Mouse (Mus musculus): ENCODE data around the gene Tigd3. TPM values are rescaled to one million over a fixed set of nuclear protein-coding genes. Genes with fewer than 3 reads are reported as not detected.

The Tigd3 gene
- total and polyA plus RNA-seq, 3 experiments = 0.90 to 2.0 (median 1.0) TPM

DNA sequence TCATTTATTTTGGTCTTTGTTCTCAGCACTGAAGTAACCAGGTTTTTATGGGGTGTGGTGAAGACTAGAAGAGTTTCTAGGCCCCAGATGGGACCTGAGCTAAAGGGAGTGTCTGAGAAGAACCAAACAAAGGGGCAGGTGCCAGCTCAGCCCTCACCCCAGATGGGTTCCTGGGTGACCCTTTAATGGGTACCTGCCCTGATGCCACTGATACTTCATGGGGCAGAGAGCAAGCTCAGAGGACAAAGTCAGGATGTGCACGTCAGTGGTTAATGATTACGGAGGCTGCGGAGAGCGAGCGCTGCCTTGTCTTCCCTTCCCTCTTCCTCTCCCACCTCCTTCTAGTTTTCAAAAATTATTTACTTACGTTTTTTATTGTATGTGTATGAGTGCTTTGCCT, 12.8 kb downstream of the Tigd3 start:
- no peak for TF ChIP-seq TAL1 (conservative IDR thresholded peaks at IDR 0.05; ENCODE audit: low read depth, low read length)
- TF ChIP-seq POLR2AphosphoS5 (IDR thresholded peaks at IDR 0.05; ENCODE audit: insufficient replicate concordance, low read depth, low read length) = no peak
- TF ChIP-seq GATA1 (IDR thresholded peaks at IDR 0.05; ENCODE audit: borderline replicate concordance, low read length) = no peak
- TF ChIP-seq CTCF (IDR thresholded peaks at IDR 0.05; ENCODE audit: low read depth, low read length) = no peak
- no peak for TF ChIP-seq GATA2 (IDR thresholded peaks at IDR 0.05; ENCODE audit: borderline replicate concordance, low read depth, low read length)
- Histone ChIP-seq H3K36me3 (replicated peaks) (no peaks in the 10 kb centered on the region), H3K4me1 (ENCODE audit: insufficient read depth, low read depth, low read length) (peaks cover 36% of the 10 kb centered on the region), H3K9me3 (replicated peaks) (no peaks in the 10 kb centered on the region), H3K27me3 (ENCODE audit: insufficient read depth, low read length) (peaks cover 2% of the 10 kb centered on the region; the same call in 1 of the 2 replicates), H3K4me3 (ENCODE audit: low read depth, low read length) (no peak overlapping the region)
- DNase-seq (ENCODE audit: low spot score) = no peak
- ATAC-seq (ENCODE audit: extremely low read depth, insufficient number of reproducible peaks, low FRiP score, poor library complexity, severe bottlenecking) = no peak

DNA sequence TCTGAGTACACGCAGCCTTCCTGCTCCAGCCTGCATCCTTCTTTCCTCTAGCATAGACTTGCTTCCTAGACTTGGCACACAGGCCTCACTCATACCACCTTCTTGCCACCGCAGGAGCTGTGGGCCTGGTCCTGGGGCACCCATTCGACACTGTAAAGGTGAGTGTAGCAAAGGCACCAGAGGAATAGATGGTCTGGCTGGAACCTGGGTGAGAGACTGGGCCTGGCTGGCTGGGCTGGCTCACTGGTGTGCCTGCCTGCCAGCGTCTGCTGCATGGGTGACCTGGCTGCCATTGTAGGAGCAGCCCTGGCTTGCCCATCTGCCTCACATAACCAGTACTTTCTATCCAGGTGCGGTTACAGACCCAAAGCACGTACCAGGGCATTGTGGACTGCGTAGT, 14.2 kb downstream of the Tigd3 start:
- peaks cover 47% of the 10 kb centered on the region for H3K4me1 ChIP-seq (ENCODE audit: insufficient read depth, low read depth, low read length)
- peaks cover 2% of the 10 kb centered on the region; the same call in 1 of the 2 replicates for H3K27me3 ChIP-seq (ENCODE audit: insufficient read depth, low read length)
- ATAC-seq (ENCODE audit: extremely low read depth, insufficient number of reproducible peaks, low FRiP score, poor library complexity, severe bottlenecking) (no peak), DNase-seq (ENCODE audit: low spot score) (no peak)
- TF ChIP-seq TAL1 (conservative IDR thresholded peaks at IDR 0.05; ENCODE audit: low read depth, low read length) (no peak), GATA1 (IDR thresholded peaks at IDR 0.05; ENCODE audit: borderline replicate concordance, low read length) (no peak), GATA2 (IDR thresholded peaks at IDR 0.05; ENCODE audit: borderline replicate concordance, low read depth, low read length) (no peak), CTCF (IDR thresholded peaks at IDR 0.05; ENCODE audit: low read depth, low read length) (no peak), POLR2AphosphoS5 (IDR thresholded peaks at IDR 0.05; ENCODE audit: insufficient replicate concordance, low read depth, low read length) (no peak)
- H3K9me3 ChIP-seq (replicated peaks) = no peaks in the 10 kb centered on the region
- H3K36me3 ChIP-seq (replicated peaks) = no peaks in the 10 kb centered on the region
- H3K4me3 ChIP-seq (ENCODE audit: low read depth, low read length) = no peak overlapping the region

DNA sequence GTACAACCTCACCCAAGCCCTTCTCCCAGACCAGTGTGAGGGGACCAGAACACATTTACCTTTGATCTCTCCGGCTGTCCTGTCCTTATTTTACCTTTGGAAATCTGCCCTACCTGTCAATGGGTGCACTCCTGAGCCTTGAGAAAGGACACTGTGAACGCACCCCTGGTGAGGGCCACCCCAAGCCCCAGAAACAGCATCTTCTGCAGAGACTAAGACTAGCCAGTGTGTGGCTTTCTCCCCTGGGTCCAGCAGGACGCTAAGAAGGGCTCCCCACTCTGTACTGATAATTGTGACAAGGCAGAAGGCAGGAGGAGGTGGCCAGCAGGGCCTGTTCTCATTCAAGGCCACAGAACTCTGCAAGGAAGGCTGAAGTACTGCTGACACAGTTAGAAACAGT, 15.0 kb downstream of the Tigd3 start:
- no peak for DNase-seq (ENCODE audit: low spot score)
- H3K27me3 ChIP-seq (ENCODE audit: insufficient read depth, low read length) = peaks cover 2% of the 10 kb centered on the region; the same call in 1 of the 2 replicates
- no peak for ATAC-seq (ENCODE audit: extremely low read depth, insufficient number of reproducible peaks, low FRiP score, poor library complexity, severe bottlenecking)
- no peak overlapping the region for H3K4me3 ChIP-seq (ENCODE audit: low read depth, low read length)
- peaks cover under 1% of the 10 kb centered on the region for H3K36me3 ChIP-seq (replicated peaks)
- H3K9me3 ChIP-seq (replicated peaks) = no peaks in the 10 kb centered on the region
- TF ChIP-seq CTCF (IDR thresholded peaks at IDR 0.05; ENCODE audit: low read depth, low read length) = no peak
- no peak for TF ChIP-seq POLR2AphosphoS5 (IDR thresholded peaks at IDR 0.05; ENCODE audit: insufficient replicate concordance, low read depth, low read length)
- TF ChIP-seq GATA1 (IDR thresholded peaks at IDR 0.05; ENCODE audit: borderline replicate concordance, low read length) = no peak
- TF ChIP-seq TAL1 (conservative IDR thresholded peaks at IDR 0.05; ENCODE audit: low read depth, low read length) = no peak
- TF ChIP-seq GATA2 (IDR thresholded peaks at IDR 0.05; ENCODE audit: borderline replicate concordance, low read depth, low read length) = no peak
- H3K4me1 ChIP-seq (ENCODE audit: insufficient read depth, low read depth, low read length) = peaks cover 47% of the 10 kb centered on the region

DNA sequence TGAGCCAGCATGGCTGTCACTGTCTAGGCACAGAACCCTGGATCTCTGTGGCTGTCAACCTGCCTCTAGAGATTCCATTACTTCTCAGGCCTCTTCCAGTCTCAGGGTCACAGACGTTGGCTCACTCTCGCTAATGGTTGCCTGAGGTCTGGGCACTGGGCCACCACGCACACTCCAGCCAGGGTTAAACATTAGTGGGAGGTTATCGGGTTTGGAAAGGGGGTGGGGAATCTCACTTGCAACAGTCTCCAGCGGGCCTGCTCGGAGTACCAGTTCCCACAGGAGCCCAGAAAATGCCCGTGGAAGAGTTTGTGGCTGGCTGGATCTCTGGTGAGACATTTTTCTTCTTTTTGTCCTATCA, 15.6 kb downstream of the Tigd3 start:
- H3K4me3 ChIP-seq (ENCODE audit: low read depth, low read length) = peak overlapping the region; percentile 1; the same call in 1 of the 2 replicates
- peaks cover 2% of the 10 kb centered on the region; the same call in 1 of the 2 replicates for H3K27me3 ChIP-seq (ENCODE audit: insufficient read depth, low read length)
- ATAC-seq (ENCODE audit: extremely low read depth, insufficient number of reproducible peaks, low FRiP score, poor library complexity, severe bottlenecking) (no peak), DNase-seq (ENCODE audit: low spot score) (no peak)
- no peaks in the 10 kb centered on the region for H3K9me3 ChIP-seq (replicated peaks)
- H3K4me1 ChIP-seq (ENCODE audit: insufficient read depth, low read depth, low read length) = peaks cover 47% of the 10 kb centered on the region
- peaks cover 6% of the 10 kb centered on the region for H3K36me3 ChIP-seq (replicated peaks)
- TF ChIP-seq TAL1 (conservative IDR thresholded peaks at IDR 0.05; ENCODE audit: low read depth, low read length) = no peak
- no peak; the same call in 1 of the 2 replicates for TF ChIP-seq CTCF (IDR thresholded peaks at IDR 0.05; ENCODE audit: low read depth, low read length)
- no peak for TF ChIP-seq GATA1 (IDR thresholded peaks at IDR 0.05; ENCODE audit: borderline replicate concordance, low read length)
- TF ChIP-seq GATA2 (IDR thresholded peaks at IDR 0.05; ENCODE audit: borderline replicate concordance, low read depth, low read length) = no peak
- no peak for TF ChIP-seq POLR2AphosphoS5 (IDR thresholded peaks at IDR 0.05; ENCODE audit: insufficient replicate concordance, low read depth, low read length)

DNA sequence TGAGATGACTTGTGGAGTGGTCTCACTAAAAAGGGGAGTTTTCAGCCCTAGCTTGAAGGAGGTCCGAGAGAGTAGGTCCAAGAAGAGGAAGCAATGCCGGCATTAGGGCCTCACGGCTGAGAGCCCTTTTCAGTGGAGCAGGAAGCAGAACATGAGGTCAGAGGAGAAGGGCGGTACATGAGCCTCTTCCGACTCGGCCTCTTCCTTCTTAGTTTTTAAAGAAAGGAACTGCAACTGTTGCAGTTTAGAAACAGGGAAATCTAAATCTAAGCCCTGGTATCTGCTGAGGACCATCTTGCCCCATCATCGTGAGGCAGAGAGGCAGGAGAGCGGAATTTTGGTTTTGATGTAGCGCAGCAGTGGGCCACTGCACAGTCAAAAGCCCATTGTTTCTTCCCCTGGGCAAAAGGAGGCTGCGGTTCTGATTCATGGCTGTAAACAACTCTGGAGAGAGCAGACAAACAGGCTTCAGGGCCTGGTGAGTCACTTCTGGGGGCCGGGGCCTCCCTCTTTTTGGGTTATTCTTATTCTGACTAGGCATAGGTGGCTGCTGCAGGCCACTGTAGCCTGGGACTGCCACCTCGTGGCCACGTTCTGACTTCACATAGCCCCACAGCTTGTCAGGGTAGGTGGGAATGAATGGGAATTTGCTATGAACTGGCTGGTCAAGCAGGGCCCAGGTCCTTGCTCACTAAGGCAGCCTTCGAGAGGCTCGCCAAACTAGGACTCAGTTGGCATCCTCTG, 16.2 kb downstream of the Tigd3 start, which contains the start of gene Slc25a45:
Slc25a45 (plus strand) TSS at position 191 of the 744 bp plus-strand sequence.
- peaks cover 53% of the 10 kb centered on the region for H3K4me1 ChIP-seq (ENCODE audit: insufficient read depth, low read depth, low read length)
- H3K4me3 ChIP-seq (ENCODE audit: low read depth, low read length) = peak within 1 kb of the TSS; percentile 1; the same call in 1 of the 2 replicates
- TF ChIP-seq GATA2 (IDR thresholded peaks at IDR 0.05; ENCODE audit: borderline replicate concordance, low read depth, low read length) = no peak
- peak; percentile 41 for TF ChIP-seq CTCF (IDR thresholded peaks at IDR 0.05; ENCODE audit: low read depth, low read length)
- no peak for TF ChIP-seq GATA1 (IDR thresholded peaks at IDR 0.05; ENCODE audit: borderline replicate concordance, low read length)
- no peak for TF ChIP-seq POLR2AphosphoS5 (IDR thresholded peaks at IDR 0.05; ENCODE audit: insufficient replicate concordance, low read depth, low read length)
- no peak for TF ChIP-seq TAL1 (conservative IDR thresholded peaks at IDR 0.05; ENCODE audit: low read depth, low read length)
- peaks cover 11% of the 10 kb centered on the region for H3K36me3 ChIP-seq (replicated peaks)
- ATAC-seq (ENCODE audit: extremely low read depth, insufficient number of reproducible peaks, low FRiP score, poor library complexity, severe bottlenecking) (peak; percentile 57), DNase-seq (ENCODE audit: low spot score) (peak; percentile 64)
- H3K27me3 ChIP-seq (ENCODE audit: insufficient read depth, low read length) = peaks cover 2% of the 10 kb centered on the region; the same call in 1 of the 2 replicates
- H3K9me3 ChIP-seq (replicated peaks) = no peaks in the 10 kb centered on the region

DNA sequence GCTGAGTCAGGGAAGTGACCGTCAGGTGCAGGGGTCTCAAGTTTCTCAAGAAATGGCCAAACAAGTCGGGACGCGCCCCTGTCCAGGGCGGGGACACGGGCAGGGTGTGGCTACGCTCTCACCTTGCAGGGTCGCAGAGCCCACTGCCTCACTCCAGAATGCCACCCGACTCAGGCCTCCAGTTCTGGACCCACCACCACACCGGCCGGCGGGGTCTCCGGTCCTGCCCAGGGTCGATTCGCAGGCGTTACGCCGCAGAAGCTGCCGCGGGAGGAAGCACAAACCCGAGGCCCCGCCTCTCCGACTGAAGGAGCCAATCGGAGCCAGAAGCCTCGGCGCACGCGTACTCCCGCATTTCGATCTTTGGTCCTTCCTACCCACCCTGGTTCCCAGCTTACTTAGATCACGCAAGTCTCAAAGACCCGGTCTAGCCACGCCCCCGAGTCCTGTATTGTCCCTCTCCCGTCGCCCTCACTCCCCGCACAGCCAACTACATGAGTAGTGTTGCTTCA, 18.9 kb downstream of the Tigd3 start, which contains the start of gene Frmd8:
Frmd8 (minus strand) TSS at position 306 of the 512 bp plus-strand sequence.
- Histone ChIP-seq H3K9me3 (replicated peaks) (no peaks in the 10 kb centered on the region), H3K4me3 (ENCODE audit: low read depth, low read length) (peak within 1 kb of the TSS; percentile 87), H3K36me3 (replicated peaks) (peaks cover 37% of the 10 kb centered on the region), H3K27me3 (ENCODE audit: insufficient read depth, low read length) (peaks cover 2% of the 10 kb centered on the region; the same call in 1 of the 2 replicates), H3K4me1 (ENCODE audit: insufficient read depth, low read depth, low read length) (peaks cover 64% of the 10 kb centered on the region)
- DNase-seq (ENCODE audit: low spot score) (peak; percentile 91), ATAC-seq (ENCODE audit: extremely low read depth, insufficient number of reproducible peaks, low FRiP score, poor library complexity, severe bottlenecking) (peak; percentile 82)
- no peak for TF ChIP-seq GATA1 (IDR thresholded peaks at IDR 0.05; ENCODE audit: borderline replicate concordance, low read length)
